Mouse (Mus musculus): ENCODE measurements around the gene Cnbd2. TPM values are rescaled to one million over a fixed set of nuclear protein-coding genes. Genes with fewer than 3 reads are reported as not detected.
A peak's percentile ranks its signal among the peaks of the same experiment; 100 is the strongest.

Cnbd2 gene
- polyA plus RNA-seq (2015; fragmentation: Nextera tagmentation; extraction: Ambion mirVana), result 8.1 and 9.2 TPM in 2 replicates

GRCm38 (mm10) chr2:156312297-156312897 is at the start of gene Cnbd2, which contains the start of gene Scand1:
TSS of gene Cnbd2 (plus strand) at chr2:156312299.
TSS of gene Scand1 (minus strand) at chr2:156312704.
- Histone ChIP-seq H3K27ac (replicated peaks) (peak within 1 kb of the TSS; percentile 96), H3K9me3 (replicated peaks) (no peaks in the 10 kb centered on the region), H3K4me3 (replicated peaks) (peak within 1 kb of the TSS; percentile 93), H3K4me2 (peak within 1 kb of the TSS; percentile 85), H3K27me3 (replicated peaks) (no peaks in the 10 kb centered on the region), H3K36me3 (peaks cover 10% of the 10 kb centered on the region), H3K9ac (replicated peaks) (peak within 1 kb of the TSS; percentile 94), H3K4me1 (peaks cover 17% of the 10 kb centered on the region)
- peak; percentile 94 for ATAC-seq (ENCODE audit: low FRiP score)
- WGBS, result under 1% methylated on average over 42 of the region's 49 CpGs

- H3K9me3 ChIP-seq (replicated peaks), result no peaks in the 10 kb centered on the region
- no peak overlapping the region for H3K27ac ChIP-seq (replicated peaks)
- H3K4me2 ChIP-seq, result no peak overlapping the region
- peaks cover 35% of the 10 kb centered on the region for H3K36me3 ChIP-seq
- no peak for ATAC-seq (ENCODE audit: low FRiP score)
- H3K4me3 ChIP-seq (replicated peaks), result no peak overlapping the region
- 91% methylated on average over 4 of the region's 4 CpGs for WGBS
- H3K27me3 ChIP-seq (replicated peaks), result no peaks in the 10 kb centered on the region
- H3K9ac ChIP-seq (replicated peaks), result no peak overlapping the region
- no peaks in the 10 kb centered on the region for H3K4me1 ChIP-seq
Observed at GRCm38 (mm10) chr2:156263204-156263893, 48.8 kb upstream of the Cnbd2 start.

DNA sequence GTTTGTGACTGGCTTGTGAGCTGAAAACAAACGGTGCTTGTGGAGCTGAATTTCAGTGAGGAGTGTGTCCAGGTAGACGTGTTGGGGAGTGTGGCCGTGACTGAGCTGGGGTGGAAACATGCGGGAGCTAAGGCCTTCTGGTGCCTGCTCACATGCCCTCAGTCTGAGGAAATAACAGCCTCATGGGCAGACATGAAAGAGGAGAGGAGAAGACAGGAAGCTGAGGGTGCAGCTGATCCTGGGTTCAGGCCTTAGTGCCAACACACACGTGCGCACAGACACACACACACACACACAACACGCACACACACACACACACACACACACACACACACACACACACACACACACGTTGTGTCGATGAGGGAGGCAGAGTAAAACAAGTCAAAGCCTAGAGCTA is 44.5 kb upstream of the Cnbd2 start:
- Histone ChIP-seq H3K9ac (replicated peaks) (no peak overlapping the region), H3K4me2 (no peak overlapping the region), H3K4me3 (replicated peaks) (no peak overlapping the region), H3K9me3 (replicated peaks) (no peaks in the 10 kb centered on the region), H3K27me3 (replicated peaks) (no peaks in the 10 kb centered on the region), H3K27ac (replicated peaks) (no peak overlapping the region), H3K4me1 (no peaks in the 10 kb centered on the region), H3K36me3 (peaks cover 6% of the 10 kb centered on the region)
- WGBS, result 95% methylated on average over 9 of the region's 9 CpGs
- ATAC-seq (ENCODE audit: low FRiP score), result no peak

- Histone ChIP-seq H3K27ac (replicated peaks) (no peak overlapping the region), H3K36me3 (peaks cover 18% of the 10 kb centered on the region), H3K27me3 (replicated peaks) (no peaks in the 10 kb centered on the region), H3K4me2 (no peak overlapping the region), H3K9me3 (replicated peaks) (no peaks in the 10 kb centered on the region), H3K4me3 (replicated peaks) (no peak overlapping the region), H3K4me1 (no peaks in the 10 kb centered on the region), H3K9ac (replicated peaks) (no peak overlapping the region)
- WGBS, result 95% methylated on average over 6 of the region's 6 CpGs
- ATAC-seq (ENCODE audit: low FRiP score), result no peak
Observed at GRCm38 (mm10) chr2:156272553-156272952, 39.5 kb upstream of the Cnbd2 start.

- 76% methylated on average over 4 of the region's 4 CpGs for whole genome bisulfite sequencing
- no peak overlapping the region for H3K4me3 ChIP-seq (replicated peaks)
- no peak overlapping the region for H3K9ac ChIP-seq (replicated peaks)
- H3K36me3 ChIP-seq, result peaks cover 27% of the 10 kb centered on the region
- H3K4me1 ChIP-seq, result peaks cover 2% of the 10 kb centered on the region; the same call in 1 of the 2 replicates
- no peaks in the 10 kb centered on the region for H3K27me3 ChIP-seq (replicated peaks)
- H3K4me2 ChIP-seq, result no peak overlapping the region
- ATAC-seq (ENCODE audit: low FRiP score), result peak; percentile 74
- 0 out of 2 replicates have a peak overlapping the region, but pooled peaks have one; percentile 34 for H3K27ac ChIP-seq (replicated peaks)
- no peaks in the 10 kb centered on the region for H3K9me3 ChIP-seq (replicated peaks)
Observed at GRCm38 (mm10) chr2:156278226-156279017, 33.7 kb upstream of the Cnbd2 start.

DNA sequence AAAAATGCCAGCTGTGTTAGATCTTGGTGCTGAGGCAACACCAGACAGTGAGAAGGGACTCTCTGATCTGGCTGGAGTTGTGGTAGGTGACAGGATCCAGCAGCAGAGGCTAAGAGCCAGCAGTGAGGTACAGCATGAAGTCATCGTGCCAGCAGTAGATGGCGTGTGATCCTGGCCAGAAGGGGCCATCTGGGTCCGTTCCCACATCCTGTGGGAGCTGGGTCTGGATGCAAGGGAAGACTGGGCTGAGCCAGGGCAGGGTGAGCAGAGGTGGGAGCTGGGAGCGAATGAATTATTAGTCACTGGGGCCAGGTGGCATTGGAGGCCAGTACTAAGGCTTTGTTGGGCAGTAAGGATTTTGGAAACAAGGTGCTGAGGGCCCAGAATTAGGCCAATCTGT is 30.9 kb upstream of the Cnbd2 start:
- Histone ChIP-seq H3K9me3 (replicated peaks) (no peaks in the 10 kb centered on the region), H3K27me3 (replicated peaks) (no peaks in the 10 kb centered on the region), H3K27ac (replicated peaks) (no peak overlapping the region), H3K36me3 (peaks cover 24% of the 10 kb centered on the region), H3K4me3 (replicated peaks) (no peak overlapping the region), H3K9ac (replicated peaks) (no peak overlapping the region), H3K4me1 (peaks cover 2% of the 10 kb centered on the region; the same call in 1 of the 2 replicates), H3K4me2 (no peak overlapping the region)
- no peak for ATAC-seq (ENCODE audit: low FRiP score)
- 76% methylated on average over 4 of the region's 4 CpGs for WGBS

- Histone ChIP-seq H3K4me3 (replicated peaks) (no peak overlapping the region), H3K4me2 (no peak overlapping the region), H3K27me3 (replicated peaks) (no peaks in the 10 kb centered on the region), H3K27ac (replicated peaks) (no peak overlapping the region), H3K36me3 (peaks cover 35% of the 10 kb centered on the region), H3K9me3 (replicated peaks) (no peaks in the 10 kb centered on the region), H3K9ac (replicated peaks) (no peak overlapping the region), H3K4me1 (no peaks in the 10 kb centered on the region)
- WGBS, result 87% methylated on average over 2 of the region's 2 CpGs
- ATAC-seq (ENCODE audit: low FRiP score), result no peak
Observed at GRCm38 (mm10) chr2:156285161-156285560, 26.9 kb upstream of the Cnbd2 start.

GRCm38 (mm10) chr2:156286733-156287132 is 25.4 kb upstream of the Cnbd2 start:
- ATAC-seq (ENCODE audit: low FRiP score), result no peak
- no peaks in the 10 kb centered on the region for H3K4me1 ChIP-seq
- WGBS, result 96% methylated on average over 4 of the region's 4 CpGs
- H3K36me3 ChIP-seq, result peaks cover 41% of the 10 kb centered on the region
- H3K4me3 ChIP-seq (replicated peaks), result no peak overlapping the region
- no peak overlapping the region for H3K9ac ChIP-seq (replicated peaks)
- no peaks in the 10 kb centered on the region for H3K9me3 ChIP-seq (replicated peaks)
- no peak overlapping the region for H3K27ac ChIP-seq (replicated peaks)
- H3K27me3 ChIP-seq (replicated peaks), result no peaks in the 10 kb centered on the region
- H3K4me2 ChIP-seq, result no peak overlapping the region

GRCm38 (mm10) chr2:156288222-156288621 is 23.9 kb upstream of the Cnbd2 start:
- H3K9me3 ChIP-seq (replicated peaks), result no peaks in the 10 kb centered on the region
- H3K4me2 ChIP-seq, result no peak overlapping the region
- no peak overlapping the region for H3K27ac ChIP-seq (replicated peaks)
- peaks cover 35% of the 10 kb centered on the region for H3K36me3 ChIP-seq
- no peak for ATAC-seq (ENCODE audit: low FRiP score)
- no peak overlapping the region for H3K4me3 ChIP-seq (replicated peaks)
- H3K4me1 ChIP-seq, result no peaks in the 10 kb centered on the region
- H3K27me3 ChIP-seq (replicated peaks), result no peaks in the 10 kb centered on the region
- H3K9ac ChIP-seq (replicated peaks), result no peak overlapping the region
- 89% methylated on average over 2 of the region's 2 CpGs for WGBS

DNA sequence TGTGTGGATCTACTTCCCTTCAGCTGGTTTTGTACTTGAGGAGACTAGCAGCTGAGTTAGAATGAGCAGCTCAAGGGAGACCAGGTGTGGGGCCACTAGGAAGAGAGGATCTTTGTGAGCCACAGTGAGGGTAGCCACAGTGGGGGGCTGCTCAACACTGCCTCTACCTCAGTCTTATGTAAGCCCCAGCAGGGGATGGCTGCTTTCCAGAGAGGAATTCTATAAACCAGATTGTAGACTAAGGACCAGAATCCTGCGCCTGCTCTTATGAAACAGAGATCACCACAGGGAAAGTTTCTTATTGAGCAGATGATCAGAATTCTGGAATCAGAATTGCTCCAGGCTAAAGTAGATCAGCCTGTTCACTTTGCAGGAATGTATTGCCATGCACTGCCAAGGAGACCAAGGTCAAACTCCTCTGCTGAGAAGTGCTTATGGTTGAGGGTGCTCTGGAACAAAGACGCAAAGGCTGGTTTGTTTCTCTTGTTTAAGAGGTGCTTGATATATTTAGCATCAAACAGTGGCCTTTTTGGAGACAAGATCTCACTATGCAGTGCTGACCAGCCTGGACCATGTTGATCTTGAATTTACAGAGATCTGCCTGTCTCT is 22.4 kb upstream of the Cnbd2 start:
- Histone ChIP-seq H3K36me3 (peaks cover 42% of the 10 kb centered on the region), H3K4me3 (replicated peaks) (no peak overlapping the region)
- 91% methylated on average over 2 of the region's 2 CpGs for WGBS

DNA sequence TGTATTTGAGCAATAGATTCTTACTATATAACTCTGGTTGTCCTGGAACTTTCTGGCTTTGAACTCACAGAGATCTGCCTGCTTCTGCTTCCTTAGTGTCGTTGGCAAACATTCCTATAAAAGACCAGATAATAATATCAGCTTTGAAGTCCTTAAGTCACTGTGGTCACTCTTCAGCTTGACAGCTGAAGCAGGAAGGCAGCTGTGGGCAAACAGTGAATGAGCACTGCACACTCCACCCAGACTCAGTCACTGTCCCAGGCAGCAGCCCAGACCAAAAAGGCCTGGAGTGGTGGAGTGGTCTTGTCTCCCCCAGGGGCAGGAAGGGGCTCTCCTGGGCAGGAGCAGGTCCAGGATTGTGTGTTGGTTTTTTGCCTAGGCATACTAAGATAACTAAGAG is 20.1 kb upstream of the Cnbd2 start:
- no peaks in the 10 kb centered on the region for H3K4me1 ChIP-seq
- H3K9me3 ChIP-seq (replicated peaks), result no peaks in the 10 kb centered on the region
- no peak overlapping the region for H3K4me2 ChIP-seq
- no peak overlapping the region for H3K9ac ChIP-seq (replicated peaks)
- no peak for ATAC-seq (ENCODE audit: low FRiP score)
- H3K4me3 ChIP-seq (replicated peaks), result no peak overlapping the region
- no peaks in the 10 kb centered on the region for H3K27me3 ChIP-seq (replicated peaks)
- H3K36me3 ChIP-seq, result peaks cover 56% of the 10 kb centered on the region
- H3K27ac ChIP-seq (replicated peaks), result no peak overlapping the region
- WGBS, result 94% methylated on average over 1 of the region's 1 CpGs

More for the DNA sequence above, 22.4 kb upstream of the Cnbd2 start:
- no peaks in the 10 kb centered on the region for H3K4me1 ChIP-seq
- no peak overlapping the region for H3K27ac ChIP-seq (replicated peaks)
- no peaks in the 10 kb centered on the region for H3K9me3 ChIP-seq (replicated peaks)
- no peak for ATAC-seq (ENCODE audit: low FRiP score)
- no peak overlapping the region for H3K9ac ChIP-seq (replicated peaks)
- H3K27me3 ChIP-seq (replicated peaks), result no peaks in the 10 kb centered on the region
- no peak overlapping the region for H3K4me2 ChIP-seq
